Mouse (Mus musculus): ENCODE results near the gene Endou. TPM values are rescaled to one million over a fixed set of nuclear protein-coding genes. Genes with fewer than 3 reads are reported as not detected.

The Endou gene
- polyA plus RNA-seq, 1 experiment from 2014 or later: 0.45 TPM

GRCm38 (mm10) chr15:97748964-97749363 is 17.8 kb upstream of the Endou start:
- H3K9me3 ChIP-seq (ENCODE audit: low read length): no peaks in the 10 kb centered on the region
- ATAC-seq (ENCODE audit: low FRiP score, low TSS enrichment): no peak
- WGBS: 92% methylated on average over 4 of the region's 4 CpGs
- H3K36me3 ChIP-seq (ENCODE audit: insufficient read depth, low read length): peaks cover 31% of the 10 kb centered on the region; the same call in 1 of the 2 replicates
- no peak overlapping the region for H3K9ac ChIP-seq (replicated peaks; ENCODE audit: low read length)
- no peak overlapping the region for H3K27ac ChIP-seq (ENCODE audit: low read length)
- H3K4me2 ChIP-seq (replicated peaks; ENCODE audit: low read depth, low read length): no peak overlapping the region
- H3K4me3 ChIP-seq (ENCODE audit: low read length): no peak overlapping the region
- H3K4me1 ChIP-seq (ENCODE audit: insufficient read depth, low read length): peaks cover 12% of the 10 kb centered on the region
- no peaks in the 10 kb centered on the region for H3K27me3 ChIP-seq (ENCODE audit: insufficient read depth, low read length)

GRCm38 (mm10) chr15:97748309-97748708 is 17.2 kb upstream of the Endou start:
- Histone ChIP-seq H3K4me3 (ENCODE audit: low read length) (no peak overlapping the region), H3K36me3 (ENCODE audit: insufficient read depth, low read length) (peaks cover 32% of the 10 kb centered on the region; the same call in 1 of the 2 replicates), H3K9me3 (ENCODE audit: low read length) (no peaks in the 10 kb centered on the region), H3K4me2 (replicated peaks; ENCODE audit: low read depth, low read length) (no peak overlapping the region), H3K4me1 (ENCODE audit: insufficient read depth, low read length) (peaks cover 12% of the 10 kb centered on the region), H3K9ac (replicated peaks; ENCODE audit: low read length) (no peak overlapping the region), H3K27me3 (ENCODE audit: insufficient read depth, low read length) (no peaks in the 10 kb centered on the region), H3K27ac (ENCODE audit: low read length) (no peak overlapping the region)
- no peak for ATAC-seq (ENCODE audit: low FRiP score, low TSS enrichment)
- WGBS: 68% methylated on average over 10 of the region's 10 CpGs

DNA sequence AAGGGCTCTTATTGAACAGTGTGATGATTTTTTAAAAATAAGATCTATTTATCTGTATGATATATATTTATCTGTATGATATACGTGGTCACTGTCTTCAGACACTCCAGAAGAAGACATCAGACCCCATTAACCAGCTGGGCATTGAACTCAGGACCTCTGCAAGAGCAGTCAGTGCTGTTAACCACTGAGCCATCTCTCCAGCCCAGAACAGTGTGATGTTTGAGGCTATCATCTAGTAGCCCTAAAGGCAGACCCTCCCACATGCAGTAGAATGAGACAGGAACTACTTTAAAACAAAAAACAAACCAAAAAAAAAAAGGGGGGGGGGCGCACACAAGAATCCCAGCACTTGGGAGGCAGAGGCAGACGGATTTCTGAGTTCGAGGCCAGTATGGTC is 16.3 kb upstream of the Endou start:
- H3K27me3 ChIP-seq (ENCODE audit: insufficient read depth, low read length): no peaks in the 10 kb centered on the region
- 87% methylated on average over 4 of the region's 4 CpGs for WGBS
- no peak overlapping the region for H3K4me3 ChIP-seq (ENCODE audit: low read length)
- no peak overlapping the region for H3K9ac ChIP-seq (replicated peaks; ENCODE audit: low read length)
- ATAC-seq (ENCODE audit: low FRiP score, low TSS enrichment): no peak
- H3K27ac ChIP-seq (ENCODE audit: low read length): no peak overlapping the region
- peaks cover 12% of the 10 kb centered on the region for H3K4me1 ChIP-seq (ENCODE audit: insufficient read depth, low read length)
- H3K36me3 ChIP-seq (ENCODE audit: insufficient read depth, low read length): peaks cover 32% of the 10 kb centered on the region; the same call in 1 of the 2 replicates
- no peaks in the 10 kb centered on the region for H3K9me3 ChIP-seq (ENCODE audit: low read length)
- no peak overlapping the region for H3K4me2 ChIP-seq (replicated peaks; ENCODE audit: low read depth, low read length)

DNA sequence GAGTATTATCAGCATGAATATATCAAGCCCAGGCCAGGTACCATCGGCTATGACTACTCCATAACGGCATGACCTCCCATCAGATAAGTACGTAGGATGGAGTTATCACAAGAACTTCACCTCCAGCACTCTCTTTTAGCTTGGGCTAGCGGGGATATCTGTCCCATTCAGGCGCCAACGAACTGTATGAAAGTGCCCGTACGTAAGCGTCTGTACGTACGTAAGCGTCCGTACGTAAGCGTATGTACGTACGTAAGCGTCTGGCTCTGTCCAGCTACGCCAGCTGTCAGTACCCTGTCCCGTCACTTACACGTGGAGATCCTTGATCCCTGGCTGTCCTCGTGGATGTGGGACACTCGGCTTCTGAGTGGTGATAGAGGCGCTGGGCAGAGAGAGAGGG is 15.6 kb upstream of the Endou start:
- no peak for ATAC-seq (ENCODE audit: low FRiP score, low TSS enrichment)

DNA sequence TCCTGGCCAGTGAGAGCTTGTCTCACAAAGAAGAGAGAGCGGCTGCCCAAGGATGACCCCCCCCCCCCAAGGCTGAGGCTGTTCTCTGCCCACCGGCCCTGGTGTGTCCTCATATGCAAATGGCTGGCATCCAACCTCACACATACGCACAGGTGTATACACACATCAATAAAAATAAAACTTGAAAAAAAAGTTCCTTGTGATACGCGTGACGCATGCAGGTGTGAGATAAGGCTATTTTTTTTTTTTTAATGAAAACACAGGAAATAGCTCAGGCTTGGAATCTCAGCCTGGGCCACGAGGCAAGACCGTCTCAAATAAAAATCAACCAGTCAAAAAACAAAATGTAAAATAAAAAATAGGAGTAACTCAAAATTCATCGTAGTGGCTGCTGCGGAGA is 15.1 kb upstream of the Endou start:
- no peak for ATAC-seq (ENCODE audit: low FRiP score, low TSS enrichment)
- Histone ChIP-seq H3K4me2 (replicated peaks; ENCODE audit: low read depth, low read length) (no peak overlapping the region), H3K27ac (ENCODE audit: low read length) (no peak overlapping the region), H3K9ac (replicated peaks; ENCODE audit: low read length) (no peak overlapping the region), H3K4me3 (ENCODE audit: low read length) (no peak overlapping the region), H3K4me1 (ENCODE audit: insufficient read depth, low read length) (peaks cover 12% of the 10 kb centered on the region), H3K36me3 (ENCODE audit: insufficient read depth, low read length) (peaks cover 28% of the 10 kb centered on the region; the same call in 1 of the 2 replicates), H3K27me3 (ENCODE audit: insufficient read depth, low read length) (no peaks in the 10 kb centered on the region), H3K9me3 (ENCODE audit: low read length) (no peaks in the 10 kb centered on the region)
- 90% methylated on average over 10 of the region's 10 CpGs for WGBS

More for the DNA sequence above, 15.6 kb upstream of the Endou start:
- no peak overlapping the region for H3K4me2 ChIP-seq (replicated peaks; ENCODE audit: low read depth, low read length)
- H3K4me3 ChIP-seq (ENCODE audit: low read length): no peak overlapping the region
- H3K36me3 ChIP-seq (ENCODE audit: insufficient read depth, low read length): peaks cover 31% of the 10 kb centered on the region; the same call in 1 of the 2 replicates
- no peak overlapping the region for H3K27ac ChIP-seq (ENCODE audit: low read length)
- H3K9me3 ChIP-seq (ENCODE audit: low read length): no peaks in the 10 kb centered on the region
- 93% methylated on average over 24 of the region's 24 CpGs for WGBS
- peaks cover 12% of the 10 kb centered on the region for H3K4me1 ChIP-seq (ENCODE audit: insufficient read depth, low read length)
- no peak overlapping the region for H3K9ac ChIP-seq (replicated peaks; ENCODE audit: low read length)
- H3K27me3 ChIP-seq (ENCODE audit: insufficient read depth, low read length): no peaks in the 10 kb centered on the region

- Histone ChIP-seq H3K27ac (ENCODE audit: low read length) (no peak overlapping the region), H3K4me1 (ENCODE audit: insufficient read depth, low read length) (peaks cover 3% of the 10 kb centered on the region), H3K9me3 (ENCODE audit: low read length) (no peaks in the 10 kb centered on the region), H3K4me2 (replicated peaks; ENCODE audit: low read depth, low read length) (no peak overlapping the region), H3K4me3 (ENCODE audit: low read length) (no peak overlapping the region), H3K36me3 (ENCODE audit: insufficient read depth, low read length) (peaks cover 28% of the 10 kb centered on the region; the same call in 1 of the 2 replicates), H3K27me3 (ENCODE audit: insufficient read depth, low read length) (no peaks in the 10 kb centered on the region), H3K9ac (replicated peaks; ENCODE audit: low read length) (no peak overlapping the region)
- WGBS: 59% methylated on average over 10 of the region's 10 CpGs
- no peak for ATAC-seq (ENCODE audit: low FRiP score, low TSS enrichment)
Observed at GRCm38 (mm10) chr15:97745331-97745730, 14.2 kb upstream of the Endou start.

DNA sequence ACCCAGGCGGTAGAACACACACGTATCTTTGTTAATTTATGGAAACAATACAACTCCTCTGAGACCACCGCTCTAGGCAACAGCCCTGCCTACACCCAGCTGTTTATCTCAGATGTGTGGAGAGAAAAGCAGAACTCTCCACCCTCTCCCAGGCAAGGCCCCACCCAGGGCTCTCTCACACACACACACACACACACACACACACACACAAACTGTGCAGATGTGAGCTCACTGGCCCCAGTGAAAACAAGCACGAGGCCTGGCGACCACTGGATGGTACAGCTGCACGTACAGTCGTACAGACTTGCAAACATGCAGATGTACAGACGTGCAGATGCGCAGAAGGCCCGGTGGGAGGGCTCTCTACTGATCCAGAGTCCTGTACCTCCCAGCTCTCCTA is 13.8 kb upstream of the Endou start:
- no peaks in the 10 kb centered on the region; the same call in 1 of the 2 replicates for H3K4me1 ChIP-seq (ENCODE audit: insufficient read depth, low read length)
- WGBS: 64% methylated on average over 10 of the region's 10 CpGs
- no peak overlapping the region for H3K27ac ChIP-seq (ENCODE audit: low read length)
- H3K27me3 ChIP-seq (ENCODE audit: insufficient read depth, low read length): no peaks in the 10 kb centered on the region
- ATAC-seq (ENCODE audit: low FRiP score, low TSS enrichment): no peak
- H3K9ac ChIP-seq (replicated peaks; ENCODE audit: low read length): no peak overlapping the region
- H3K4me3 ChIP-seq (ENCODE audit: low read length): no peak overlapping the region
- H3K36me3 ChIP-seq (ENCODE audit: insufficient read depth, low read length): peaks cover 28% of the 10 kb centered on the region; the same call in 1 of the 2 replicates
- no peak overlapping the region for H3K4me2 ChIP-seq (replicated peaks; ENCODE audit: low read depth, low read length)
- no peaks in the 10 kb centered on the region for H3K9me3 ChIP-seq (ENCODE audit: low read length)

- H3K4me3 ChIP-seq (ENCODE audit: low read length): no peak overlapping the region
- H3K4me1 ChIP-seq (ENCODE audit: insufficient read depth, low read length): no peaks in the 10 kb centered on the region
- H3K9ac ChIP-seq (replicated peaks; ENCODE audit: low read length): no peak overlapping the region
- no peak overlapping the region for H3K27ac ChIP-seq (ENCODE audit: low read length)
- H3K4me2 ChIP-seq (replicated peaks; ENCODE audit: low read depth, low read length): no peak overlapping the region
- no peaks in the 10 kb centered on the region for H3K27me3 ChIP-seq (ENCODE audit: insufficient read depth, low read length)
- no peaks in the 10 kb centered on the region for H3K9me3 ChIP-seq (ENCODE audit: low read length)
- no peak; the same call in 1 of the 2 replicates for ATAC-seq (ENCODE audit: low FRiP score, low TSS enrichment)
- peaks cover 28% of the 10 kb centered on the region; the same call in 1 of the 2 replicates for H3K36me3 ChIP-seq (ENCODE audit: insufficient read depth, low read length)
- WGBS: 63% methylated on average over 12 of the region's 12 CpGs
Observed at GRCm38 (mm10) chr15:97743961-97744525, 12.9 kb upstream of the Endou start.

GRCm38 (mm10) chr15:97743210-97743609 is 12.1 kb upstream of the Endou start:
- no peak overlapping the region for H3K4me3 ChIP-seq (ENCODE audit: low read length)
- no peaks in the 10 kb centered on the region for H3K4me1 ChIP-seq (ENCODE audit: insufficient read depth, low read length)
- H3K9me3 ChIP-seq (ENCODE audit: low read length): 0 out of 2 replicates have a peak, but pooled peaks cover 2% of the 10 kb centered on the region
- H3K4me2 ChIP-seq (replicated peaks; ENCODE audit: low read depth, low read length): no peak overlapping the region
- H3K36me3 ChIP-seq (ENCODE audit: insufficient read depth, low read length): peaks cover 24% of the 10 kb centered on the region; the same call in 1 of the 2 replicates
- H3K27me3 ChIP-seq (ENCODE audit: insufficient read depth, low read length): no peaks in the 10 kb centered on the region
- WGBS: 82% methylated on average over 5 of the region's 5 CpGs
- H3K9ac ChIP-seq (replicated peaks; ENCODE audit: low read length): no peak overlapping the region
- 0 out of 2 replicates have a peak, but pooled peaks have one; percentile 20 for ATAC-seq (ENCODE audit: low FRiP score, low TSS enrichment)
- no peak overlapping the region for H3K27ac ChIP-seq (ENCODE audit: low read length)

DNA sequence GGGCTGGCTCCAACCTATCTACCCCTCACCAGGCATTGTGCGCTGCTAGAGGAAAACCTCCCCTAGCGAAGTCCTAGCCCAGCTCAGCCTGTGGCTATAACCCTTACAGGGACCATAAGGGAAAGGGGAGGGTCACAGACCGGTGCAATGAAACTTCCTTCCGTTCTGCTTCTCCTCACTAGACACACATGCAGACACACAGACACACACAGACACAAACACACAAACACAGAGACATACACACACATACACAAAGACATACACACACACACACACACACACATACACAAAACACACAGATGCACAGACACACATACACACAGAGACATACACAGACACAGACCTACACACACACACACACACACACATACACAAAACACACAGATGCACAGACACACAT is 11.5 kb upstream of the Endou start:
- Histone ChIP-seq H3K4me1 (ENCODE audit: insufficient read depth, low read length) (no peaks in the 10 kb centered on the region), H3K9me3 (ENCODE audit: low read length) (0 out of 2 replicates have a peak, but pooled peaks cover 2% of the 10 kb centered on the region), H3K27ac (ENCODE audit: low read length) (no peak overlapping the region), H3K36me3 (ENCODE audit: insufficient read depth, low read length) (peaks cover 21% of the 10 kb centered on the region; the same call in 1 of the 2 replicates), H3K9ac (replicated peaks; ENCODE audit: low read length) (no peak overlapping the region), H3K27me3 (ENCODE audit: insufficient read depth, low read length) (no peaks in the 10 kb centered on the region), H3K4me3 (ENCODE audit: low read length) (no peak overlapping the region), H3K4me2 (replicated peaks; ENCODE audit: low read depth, low read length) (no peak overlapping the region)
- no peak for ATAC-seq (ENCODE audit: low FRiP score, low TSS enrichment)
- 53% methylated on average over 4 of the region's 4 CpGs for WGBS

All from kidney, embryonic 16.5 days (tissue).